Mouse (Mus musculus) cerebellum, postnatal 36 days (tissue): ENCODE data around the gene Gm13030.
"Not testable (repeated sequence)": the region's sequence is repeated elsewhere in the genome, so short reads cannot be mapped to it uniquely, and the experiment has no call there.

ENCODE experiments used
- DNase-seq, 2 experiments: peaks; one replicate each; pipeline ENCODE4 v3.0.0; 2021 to 2022; ENCODE audit warnings: mixed read lengths in 2 of 2

The Gm13030 gene

GRCm38 (mm10) chr4:138865991-138866390 lies 7.8 kb downstream of the Gm13030 start:
- DNase-seq, result no peak

GRCm38 (mm10) chr4:138865092-138865491 lies 8.7 kb downstream of the Gm13030 start:
- no peak for DNase-seq

- DNase-seq, result no peak
These were observed 10.3 kb downstream of the Gm13030 start, which contains the start of gene Pla2g5 for GRCm38 (mm10) chr4:138863344-138863998. Pla2g5 (minus strand) TSS chr4:138863482.

- peak; percentile 88 to 91 for DNase-seq
These were observed 14.0 kb downstream of the Gm13030 start for GRCm38 (mm10) chr4:138859728-138860127.

GRCm38 (mm10) chr4:138859245-138859644 lies 14.5 kb downstream of the Gm13030 start:
- peak; percentile 41 to 46 for DNase-seq

GRCm38 (mm10) chr4:138858446-138858845 lies 15.3 kb downstream of the Gm13030 start:
- peak in 1 of 2 experiments; percentile 23 for DNase-seq

GRCm38 (mm10) chr4:138857576-138857975 lies 16.2 kb downstream of the Gm13030 start:
- no peak for DNase-seq

- peak; percentile 57 to 63 for DNase-seq
These were observed 17.3 kb downstream of the Gm13030 start for GRCm38 (mm10) chr4:138856491-138856890.

- no peak for DNase-seq
These were observed 18.6 kb downstream of the Gm13030 start for GRCm38 (mm10) chr4:138855092-138855632.

- no peak for DNase-seq
These were observed 20.8 kb downstream of the Gm13030 start for GRCm38 (mm10) chr4:138852961-138853360.

GRCm38 (mm10) chr4:138851463-138851862 lies 22.3 kb downstream of the Gm13030 start:
- DNase-seq, result peak; percentile 74 to 81

GRCm38 (mm10) chr4:138841386-138841785 lies 32.4 kb downstream of the Gm13030 start:
- DNase-seq, result peak; percentile 46 to 56

- DNase-seq, result no peak
These were observed 33.0 kb downstream of the Gm13030 start for GRCm38 (mm10) chr4:138840726-138841125.

GRCm38 (mm10) chr4:138839806-138840205 lies 34.0 kb downstream of the Gm13030 start:
- no peak for DNase-seq

GRCm38 (mm10) chr4:138827147-138827546 lies 46.6 kb downstream of the Gm13030 start:
- DNase-seq, result no peak

GRCm38 (mm10) chr4:138825751-138826567 lies 47.8 kb downstream of the Gm13030 start:
- DNase-seq, result no peak

- peak in 1 of 2 experiments; percentile 7 for DNase-seq
These were observed 49.1 kb downstream of the Gm13030 start for GRCm38 (mm10) chr4:138824660-138825059.

- DNase-seq, result not testable (repeated sequence)
These were observed 49.6 kb downstream of the Gm13030 start for GRCm38 (mm10) chr4:138824161-138824560.

GRCm38 (mm10) chr4:138821036-138821435 lies 52.7 kb downstream of the Gm13030 start:
- DNase-seq, result no peak
